Mouse (Mus musculus) midbrain, embryonic 10.5 days (tissue): ENCODE results near the gene Myh6. TPM values are rescaled to one million over a fixed set of nuclear protein-coding genes. Genes with fewer than 3 reads are reported as not detected.
A peak's percentile ranks its signal among the peaks of the same experiment; 100 is the strongest.

Source experiments
- DNase-seq: peaks from one replicate; pipeline ENCODE4 v3.0.0-alpha.2; 2017; ENCODE audit warnings: low spot score
- H3K27ac ChIP-seq: fragments of 300-500 bp; sonication (generic); replicated peaks from 2 replicates; pipeline ENCODE4 v1.5.1; 2016; ENCODE audit warnings: mild to moderate bottlenecking
- H3K27me3 ChIP-seq: fragments of 300-500 bp; sonication (generic); 2 replicates; pipeline ENCODE4 v1.6.1; 2016; ENCODE audit warnings: low read depth, mild to moderate bottlenecking; ENCODE audit not compliant: poor library complexity, severe bottlenecking
- H3K36me3 ChIP-seq: fragments of 300-500 bp; sonication (generic); 2 replicates; pipeline ENCODE4 v1.6.1; 2016; ENCODE audit warnings: mild to moderate bottlenecking, moderate library complexity
- H3K4me1 ChIP-seq: fragments of 300-500 bp; sonication (generic); 2 replicates; pipeline ENCODE4 v1.6.1; 2016
- H3K4me3 ChIP-seq: fragments of 300-500 bp; sonication (generic); 2 replicates; pipeline ENCODE4 v1.5.1; 2016; ENCODE audit warnings: mild to moderate bottlenecking, moderate library complexity
- H3K9me3 ChIP-seq: fragments of 300-500 bp; sonication (generic); replicated peaks from 2 replicates; pipeline ENCODE4 v1.6.1; 2016; ENCODE audit warnings: mild to moderate bottlenecking
- WGBS: fragments of 180-500 bp; shearing (Covaris S2); methylation state at CpG from one replicate; pipeline ENCODE4 v1.1.7; 2016; 5-methylcytosine and 5-hydroxymethylcytosine counted together
- microRNA counts: library from miRNA; unstranded; fragments of <30 nt; microRNA quantifications from one replicate; lab custom pipeline; 2017
- microRNA-seq: library from miRNA; unstranded; fragments of <30 nt; microRNA quantifications from one replicate; pipeline ENCODE4, GENCODE M21; 2017
- polyA plus RNA-seq: library from polyadenylated mRNA; unstranded; fragments of >200 nt; fragmentation: Nextera tagmentation; extraction: Ambion mirVana; gene quantifications from 2 replicates; pipeline ENCODE4 v1.2.1, GENCODE M21; 2016

Gene Myh6
- polyA plus RNA-seq, 1 experiment from 2014 or later, result 0.68 TPM

GRCm38 (mm10) chr14:54912109-54912850 is 54.4 kb downstream of the Myh6 start:
- peak overlapping the region; percentile 91 for H3K4me3 ChIP-seq
- H3K36me3 ChIP-seq, result peaks cover 63% of the 10 kb centered on the region

GRCm38 (mm10) chr14:54908682-54909081 is 58.0 kb downstream of the Myh6 start:
- DNase-seq, result no peak
- WGBS, result 81% methylated on average over 7 of the region's 7 CpGs
- H3K4me1 ChIP-seq, result peaks cover 41% of the 10 kb centered on the region
- H3K36me3 ChIP-seq, result peaks cover 72% of the 10 kb centered on the region
- no peak overlapping the region for H3K4me3 ChIP-seq
- H3K27ac ChIP-seq, result no peak overlapping the region
- no peaks in the 10 kb centered on the region for H3K27me3 ChIP-seq
- H3K9me3 ChIP-seq, result no peaks in the 10 kb centered on the region

More at GRCm38 (mm10) chr14:54912109-54912850, 54.4 kb downstream of the Myh6 start:
- Histone ChIP-seq H3K4me1 (peaks cover 38% of the 10 kb centered on the region), H3K9me3 (no peaks in the 10 kb centered on the region), H3K27ac (peak overlapping the region; percentile 95), H3K27me3 (no peaks in the 10 kb centered on the region)
- DNase-seq, result peak; percentile 46
- WGBS, result 4% methylated on average over 66 of the region's 69 CpGs

GRCm38 (mm10) chr14:54903641-54904040 is 63.1 kb downstream of the Myh6 start:
- no peak overlapping the region for H3K27ac ChIP-seq
- no peaks in the 10 kb centered on the region for H3K27me3 ChIP-seq
- H3K36me3 ChIP-seq, result peaks cover 57% of the 10 kb centered on the region
- peaks cover 11% of the 10 kb centered on the region; the same call in 1 of the 2 replicates for H3K4me1 ChIP-seq
- DNase-seq, result no peak
- WGBS, result 90% methylated on average over 4 of the region's 4 CpGs
- H3K9me3 ChIP-seq, result no peaks in the 10 kb centered on the region
- no peak overlapping the region for H3K4me3 ChIP-seq

GRCm38 (mm10) chr14:54900383-54900782 is 66.3 kb downstream of the Myh6 start:
- peak; percentile 65 for DNase-seq
- peaks cover 8% of the 10 kb centered on the region for H3K4me1 ChIP-seq
- no peaks in the 10 kb centered on the region for H3K9me3 ChIP-seq
- peaks cover 60% of the 10 kb centered on the region for H3K36me3 ChIP-seq
- WGBS, result 1% methylated on average over 3 of the region's 3 CpGs
- no peaks in the 10 kb centered on the region for H3K27me3 ChIP-seq
- H3K27ac ChIP-seq, result no peak overlapping the region
- no peak overlapping the region for H3K4me3 ChIP-seq

GRCm38 (mm10) chr14:54897445-54897844 is 69.3 kb downstream of the Myh6 start:
- no peak for DNase-seq
- peaks cover 41% of the 10 kb centered on the region for H3K36me3 ChIP-seq

GRCm38 (mm10) chr14:54894296-54895151 is 72.2 kb downstream of the Myh6 start:
- Histone ChIP-seq H3K27me3 (no peaks in the 10 kb centered on the region), H3K36me3 (peaks cover 41% of the 10 kb centered on the region), H3K4me3 (peak overlapping the region; percentile 98), H3K4me1 (peaks cover 19% of the 10 kb centered on the region), H3K27ac (peak overlapping the region; percentile 100), H3K9me3 (no peaks in the 10 kb centered on the region)
- peak; percentile 48 for DNase-seq
- under 1% methylated on average over 54 of the region's 54 CpGs for WGBS

More at GRCm38 (mm10) chr14:54897445-54897844, 69.3 kb downstream of the Myh6 start:
- no peak overlapping the region for H3K4me3 ChIP-seq
- H3K4me1 ChIP-seq, result peaks cover 19% of the 10 kb centered on the region
- H3K27me3 ChIP-seq, result no peaks in the 10 kb centered on the region
- no peaks in the 10 kb centered on the region for H3K9me3 ChIP-seq
- WGBS, result 78% methylated on average over 2 of the region's 2 CpGs
- no peak overlapping the region for H3K27ac ChIP-seq

GRCm38 (mm10) chr14:54893651-54894181 is 73.0 kb downstream of the Myh6 start:
- peaks cover 19% of the 10 kb centered on the region for H3K4me1 ChIP-seq
- DNase-seq, result peak; percentile 96
- WGBS, result under 1% methylated on average over 38 of the region's 38 CpGs

GRCm38 (mm10) chr14:54892200-54892599 is 74.5 kb downstream of the Myh6 start, which contains the start of gene Pabpn1:
Gene Pabpn1 (plus strand): TSS chr14:54892500.
- peaks cover 19% of the 10 kb centered on the region for H3K4me1 ChIP-seq
- no peaks in the 10 kb centered on the region for H3K27me3 ChIP-seq
- WGBS, result 91% methylated on average over 3 of the region's 3 CpGs
- peak within 1 kb of the TSS; percentile 100 for H3K27ac ChIP-seq
- H3K4me3 ChIP-seq, result peak within 1 kb of the TSS; percentile 98
- no peaks in the 10 kb centered on the region for H3K9me3 ChIP-seq
- DNase-seq, result no peak
- peaks cover 22% of the 10 kb centered on the region for H3K36me3 ChIP-seq

More at GRCm38 (mm10) chr14:54893651-54894181, 73.0 kb downstream of the Myh6 start:
- Histone ChIP-seq H3K27me3 (no peaks in the 10 kb centered on the region), H3K4me3 (peak overlapping the region; percentile 98), H3K36me3 (peaks cover 35% of the 10 kb centered on the region), H3K9me3 (no peaks in the 10 kb centered on the region), H3K27ac (peak overlapping the region; percentile 100)

MicroRNAs within 50 kb of the gene (microRNA counts, 519-probe panel; counts per million panel counts)
- microRNA mmu-miR-208a (lab: Ali Mortazavi, UCI) (not detected), microRNA mmu-miR-208b (lab: Ali Mortazavi, UCI) (not detected)

Small RNAs within 50 kb of the gene (microRNA-seq; reads per million reads assigned to microRNA genes)
- gene Mir208a (9.0 reads per million, percentile 20 among the genes with 10 or more reads in this experiment), gene Mir208b (40.7 reads per million, percentile 39 among the genes with 10 or more reads in this experiment)

Other genes starting within 250 kb of the Myh6 start
- 1.8 and 2.4 TPM in 2 replicates for gene Slc7a8, start 185.0 kb downstream of the Myh6 start, polyA plus RNA-seq
- not detected in 2 replicates for gene Rnf212b, start 152.8 kb downstream of the Myh6 start, polyA plus RNA-seq
- gene Homez, start 96.0 kb downstream of the Myh6 start, polyA plus RNA-seq, result 25.7 and 26.8 TPM in 2 replicates
- 0.31 and 0.81 TPM in 2 replicates for gene Ppp1r3e, start 89.4 kb downstream of the Myh6 start, polyA plus RNA-seq
- 2.7 and 3.4 TPM in 2 replicates for gene Bcl2l2, start 83.5 kb downstream of the Myh6 start, polyA plus RNA-seq
- not detected in 2 replicates for gene Gm20521, start 83.5 kb downstream of the Myh6 start, polyA plus RNA-seq
- 165 and 175 TPM in 2 replicates for gene Pabpn1, start 74.4 kb downstream of the Myh6 start, polyA plus RNA-seq
- 42.0 and 52.0 TPM in 2 replicates for gene Slc22a17, start 53.8 kb downstream of the Myh6 start, polyA plus RNA-seq
- 42.5 and 42.8 TPM in 2 replicates for gene Efs, start 40.8 kb downstream of the Myh6 start, polyA plus RNA-seq
- gene Il25, start 34.2 kb downstream of the Myh6 start, polyA plus RNA-seq, result not detected in 2 replicates
- gene Cmtm5, start 30.7 kb downstream of the Myh6 start, polyA plus RNA-seq, result 0.17 and 0.31 TPM in 2 replicates
- gene Gm17428, start 10.0 kb upstream of the Myh6 start, polyA plus RNA-seq, result not detected in 2 replicates
- 0.70 and 0.96 TPM in 2 replicates for gene Myh7, start 27.7 kb upstream of the Myh6 start, polyA plus RNA-seq
- gene Ngdn, start 48.5 kb upstream of the Myh6 start, polyA plus RNA-seq, result 89.3 and 91.6 TPM in 2 replicates
- gene Zfhx2, start 125.4 kb upstream of the Myh6 start, polyA plus RNA-seq, result 7.6 and 12.5 TPM in 2 replicates
- gene Thtpa, start 127.9 kb upstream of the Myh6 start, polyA plus RNA-seq, result 28.1 and 30.8 TPM in 2 replicates
- gene Ap1g2, start 139.7 kb upstream of the Myh6 start, polyA plus RNA-seq, result 12.7 and 15.0 TPM in 2 replicates
- 0.53 and 1.2 TPM in 2 replicates for gene Jph4, start 150.0 kb upstream of the Myh6 start, polyA plus RNA-seq